Mouse (Mus musculus) olfactory bulb, adult 2 months (tissue): ENCODE results near the gene Pptc7. TPM values are rescaled to one million over a fixed set of nuclear protein-coding genes. Genes with fewer than 3 reads are reported as not detected.
A peak's percentile ranks its signal among the peaks of the same experiment; 100 is the strongest.

Experiments used
- H3K27ac ChIP-seq: fragments of 200-500 bp; 2 replicates; pipeline ENCODE4 v1.5.1; 2012; ENCODE audit warnings: low read depth, low read length; ENCODE audit not compliant: insufficient read depth
- H3K4me1 ChIP-seq: fragments of 200-500 bp; 2 replicates; pipeline ENCODE4 v1.6.1; 2012; ENCODE audit warnings: low read length; ENCODE audit not compliant: control insufficient read depth, insufficient read depth
- H3K4me3 ChIP-seq: fragments of 200-500 bp; 2 replicates; pipeline ENCODE4 v1.5.1; 2012; ENCODE audit warnings: mild to moderate bottlenecking, low read depth, low read length, moderate library complexity; ENCODE audit not compliant: insufficient read depth
- CTCF ChIP-seq: fragments of 200-500 bp; IDR thresholded peaks from 2 replicates; pipeline ENCODE4 v1.5.1; 2012; ENCODE audit warnings: low read depth, mild to moderate bottlenecking, low read length, moderate library complexity; ENCODE audit not compliant: insufficient read depth
- POLR2A ChIP-seq: fragments of 200-500 bp; IDR thresholded peaks from 2 replicates; pipeline ENCODE4 v1.6.1; 2012; ENCODE audit warnings: mild to moderate bottlenecking, low read depth, low read length, moderate library complexity; ENCODE audit not compliant: insufficient read depth
- WGBS: fragments of 180-500 bp; shearing (Covaris S2); methylation state at CpG from one replicate; pipeline ENCODE4 v1.1.7; 2018; 5-methylcytosine and 5-hydroxymethylcytosine counted together
- polyA plus RNA-seq: library from polyadenylated mRNA; stranded (reverse); fragments of >200 nt; gene quantifications from 2 replicates; pipeline ENCODE4 v1.2.4, GENCODE M21; 2012; ENCODE audit warnings: low replicate concordance; ENCODE audit not compliant: missing spikeins, insufficient read depth, insufficient read length

The Pptc7 gene
- polyA plus RNA-seq, 1 experiment: not detected

- no peak for TF ChIP-seq POLR2A
- no peak overlapping the region for H3K27ac ChIP-seq
- H3K4me3 ChIP-seq: no peak overlapping the region
- no peaks in the 10 kb centered on the region for H3K4me1 ChIP-seq
- WGBS: 87% methylated on average over 7 of the region's 7 CpGs
Observed at GRCm38 (mm10) chr5:122336554-122337294, 52.6 kb downstream of the Pptc7 start.

DNA sequence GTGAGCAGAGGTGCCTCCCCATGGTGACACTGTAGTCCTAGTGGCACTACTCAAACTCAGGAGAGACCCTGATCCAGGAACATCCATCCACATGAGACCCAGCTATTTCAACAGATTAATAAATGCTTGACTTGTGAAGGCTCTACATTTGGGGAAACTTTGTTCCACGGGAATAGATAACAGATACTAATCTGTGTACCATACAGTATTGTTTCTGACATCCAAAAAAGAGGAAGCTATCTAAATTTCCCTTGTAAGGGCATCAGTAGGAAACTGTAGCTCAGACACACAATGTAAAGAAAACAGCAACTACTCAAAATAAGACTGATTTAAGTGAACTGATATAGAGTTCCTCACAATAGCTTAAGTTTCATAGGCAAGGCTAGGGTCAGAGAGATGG lies 58.7 kb downstream of the Pptc7 start:
- H3K4me3 ChIP-seq: no peak overlapping the region
- H3K4me1 ChIP-seq: no peaks in the 10 kb centered on the region
- TF ChIP-seq POLR2A: no peak
- TF ChIP-seq CTCF: no peak
- 86% methylated on average over 1 of the region's 1 CpGs for WGBS
- no peak overlapping the region for H3K27ac ChIP-seq

DNA sequence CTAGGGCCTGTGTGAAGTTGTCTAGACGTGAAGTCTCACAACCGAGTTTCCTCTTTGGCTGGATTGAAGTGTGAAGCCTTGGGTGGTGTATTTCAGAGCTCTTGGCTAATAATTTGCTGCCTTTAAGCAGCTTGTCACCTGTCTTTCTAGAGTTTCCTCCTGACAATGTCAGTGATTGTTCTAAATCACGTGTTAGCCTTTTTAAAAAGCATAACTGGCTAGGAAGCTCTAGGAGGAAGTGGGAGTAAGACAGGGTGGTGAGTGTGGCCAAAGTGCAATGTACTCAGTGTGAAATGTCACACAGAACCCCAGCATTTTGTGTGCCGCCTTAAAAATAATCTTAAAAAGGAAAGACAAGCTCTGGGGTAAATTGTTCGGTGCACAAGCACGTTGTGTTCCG lies 59.6 kb downstream of the Pptc7 start:
- TF ChIP-seq CTCF: no peak
- Histone ChIP-seq H3K4me3 (no peak overlapping the region), H3K4me1 (no peaks in the 10 kb centered on the region), H3K27ac (no peak overlapping the region)
- 55% methylated on average over 7 of the region's 7 CpGs for WGBS

DNA sequence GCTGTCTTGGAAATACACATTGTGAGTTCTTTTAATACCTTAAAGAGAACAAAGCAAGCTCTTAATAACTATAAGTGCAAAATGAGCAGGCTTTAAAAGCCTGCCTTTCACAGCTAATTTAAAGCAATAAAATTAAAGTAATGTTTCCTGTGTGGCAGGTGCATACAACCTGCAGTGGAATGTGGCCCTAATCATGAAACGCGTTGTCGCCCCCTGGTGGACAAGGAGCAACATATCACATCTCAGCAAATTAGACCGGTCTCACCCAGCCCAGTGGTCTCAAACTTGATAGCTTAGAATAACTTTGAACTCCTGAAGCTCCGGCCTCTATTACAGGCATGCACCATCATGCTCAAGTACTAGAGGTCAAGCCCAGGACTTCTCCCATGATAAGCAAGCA lies 60.1 kb downstream of the Pptc7 start:
- TF ChIP-seq CTCF: peak; percentile 43
- TF ChIP-seq POLR2A: no peak
- Histone ChIP-seq H3K4me3 (no peak overlapping the region), H3K27ac (no peak overlapping the region), H3K4me1 (no peaks in the 10 kb centered on the region)
- WGBS: 8% methylated on average over 5 of the region's 5 CpGs

- 68% methylated on average over 4 of the region's 4 CpGs for WGBS
- no peak for TF ChIP-seq CTCF
- no peak for TF ChIP-seq POLR2A
- Histone ChIP-seq H3K27ac (no peak overlapping the region), H3K4me3 (no peak overlapping the region), H3K4me1 (no peaks in the 10 kb centered on the region)
Observed at GRCm38 (mm10) chr5:122345777-122346176, 61.6 kb downstream of the Pptc7 start.

DNA sequence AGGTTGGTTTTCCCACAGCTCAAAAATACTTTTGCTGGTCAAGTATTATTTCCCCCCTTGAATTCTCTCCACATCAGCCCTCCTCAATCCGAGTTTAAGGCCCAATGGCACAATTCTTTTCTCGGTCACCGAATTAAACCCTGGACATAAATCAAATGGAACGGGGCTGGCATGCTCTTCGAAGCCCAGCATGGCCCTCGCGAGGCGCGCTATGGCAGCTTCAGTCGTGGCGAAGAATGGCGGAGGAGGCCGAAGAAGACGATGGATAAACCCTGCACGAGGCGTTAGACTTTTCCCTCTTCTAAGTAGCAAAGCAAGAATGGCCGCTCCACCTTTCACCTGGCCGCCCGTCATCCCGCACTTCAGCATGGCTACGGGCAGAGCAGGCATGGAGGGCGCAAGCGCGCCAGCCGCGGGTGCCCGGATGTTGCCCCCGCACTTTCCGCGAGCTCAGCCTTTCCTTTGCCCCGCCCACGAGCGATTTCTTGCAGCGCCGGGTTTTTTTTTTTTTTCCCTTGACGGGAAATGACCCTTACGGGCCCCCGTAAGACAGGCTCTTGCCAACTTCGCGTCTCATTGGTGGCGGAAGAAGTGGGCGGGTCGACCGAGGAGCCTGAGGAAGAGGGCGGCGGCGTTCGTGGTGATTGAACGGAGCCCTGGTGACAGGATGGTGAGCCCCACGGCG lies 69.8 kb downstream of the Pptc7 start, which contains the start of the genes Rad9b and Vps29:
Rad9b (minus strand) TSS at position 427 of the 685 bp plus-strand sequence.
Vps29 (plus strand) TSS at position 563 of the 685 bp plus-strand sequence.
- TF ChIP-seq CTCF (no peak), POLR2A (peak; percentile 84)
- peak within 1 kb of the TSS; percentile 73 for H3K4me3 ChIP-seq
- peak within 1 kb of the TSS; percentile 96 for H3K27ac ChIP-seq
- under 1% methylated on average over 51 of the region's 51 CpGs for WGBS
- peaks cover 5% of the 10 kb centered on the region for H3K4me1 ChIP-seq

DNA sequence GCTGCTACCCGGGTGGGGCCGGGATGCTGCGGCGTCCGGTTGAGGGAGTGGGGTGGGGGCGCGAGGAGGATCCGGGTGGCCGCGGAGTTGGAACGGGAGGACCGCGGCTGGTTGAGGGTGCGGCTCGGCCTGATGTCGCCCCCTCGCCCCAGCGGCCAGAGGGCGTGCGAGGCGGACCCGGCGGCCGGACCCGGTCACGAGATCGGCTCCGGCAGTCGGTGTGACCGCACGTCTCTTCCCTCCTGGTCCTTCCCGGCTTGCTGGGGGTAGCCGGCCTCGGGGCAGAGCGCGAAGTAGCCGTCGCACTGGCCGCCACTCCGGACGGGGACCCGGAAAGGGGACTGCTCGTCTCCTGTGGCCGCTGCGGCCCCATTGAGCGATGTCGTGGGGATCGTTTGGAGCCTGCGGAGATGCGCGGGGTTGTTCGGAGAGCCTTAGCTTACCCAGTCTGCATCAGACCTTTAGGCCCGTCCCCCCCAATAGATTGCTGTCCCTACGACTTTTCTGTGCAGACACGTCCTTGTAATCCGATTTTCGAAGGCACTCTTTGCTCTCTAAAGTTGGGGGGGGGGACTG lies 70.4 kb downstream of the Pptc7 start:
- no peak for TF ChIP-seq CTCF
- no peak for TF ChIP-seq POLR2A
- WGBS: under 1% methylated on average over 57 of the region's 57 CpGs
- H3K4me3 ChIP-seq: peak overlapping the region; percentile 73
- peaks cover 5% of the 10 kb centered on the region for H3K4me1 ChIP-seq
- H3K27ac ChIP-seq: peak overlapping the region; percentile 63

- peak within 1 kb of the TSS; percentile 79 for H3K27ac ChIP-seq
- TF ChIP-seq POLR2A: no peak
- TF ChIP-seq CTCF: no peak
Observed at GRCm38 (mm10) chr5:122371591-122372191, 87.5 kb downstream of the Pptc7 start, which contains the start of gene Gpn3. Gene Gpn3, plus strand, starts transcription at chr5:122371876.

GRCm38 (mm10) chr5:122372192-122372769 lies 88.1 kb downstream of the Pptc7 start, which contains the start of gene Fam216a:
Gene Fam216a, minus strand, starts transcription at chr5:122372364.
- TF ChIP-seq POLR2A (peak; percentile 57; the same call in 1 of the 2 replicates), CTCF (no peak)
- peak within 1 kb of the TSS; percentile 79 for H3K27ac ChIP-seq
- peaks cover 2% of the 10 kb centered on the region; the same call in 1 of the 2 replicates for H3K4me1 ChIP-seq
- H3K4me3 ChIP-seq: peak within 1 kb of the TSS; percentile 92
- under 1% methylated on average over 53 of the region's 53 CpGs for WGBS

More at GRCm38 (mm10) chr5:122371591-122372191, 87.5 kb downstream of the Pptc7 start, which contains the start of gene Gpn3:
- whole genome bisulfite sequencing: under 1% methylated on average over 31 of the region's 46 CpGs
- peaks cover 2% of the 10 kb centered on the region; the same call in 1 of the 2 replicates for H3K4me1 ChIP-seq
- peak within 1 kb of the TSS; percentile 92 for H3K4me3 ChIP-seq
